Mouse (Mus musculus) retina, adult 2 months (tissue): ENCODE data around the gene Incenp.
"Not testable (repeated sequence)": the region's sequence is repeated elsewhere in the genome, so short reads cannot be mapped to it uniquely, and the experiment has no call there.

Experiments used
- DNase-seq: peaks from one replicate; pipeline ENCODE4 v3.0.0-alpha.2; 2012; ENCODE audit warnings: low read depth, low spot score

The Incenp gene

GRCm38 (mm10) chr19:9899072-9899779, at the start of gene Incenp:
TSS of gene Incenp (minus strand) at chr19:9899551.
- DNase-seq: peak; percentile 89

- no peak for DNase-seq
These were observed 47.6 kb upstream of the Incenp start for GRCm38 (mm10) chr19:9946986-9947385.

GRCm38 (mm10) chr19:9945800-9946564, 46.6 kb upstream of the Incenp start:
- DNase-seq: no peak

DNA sequence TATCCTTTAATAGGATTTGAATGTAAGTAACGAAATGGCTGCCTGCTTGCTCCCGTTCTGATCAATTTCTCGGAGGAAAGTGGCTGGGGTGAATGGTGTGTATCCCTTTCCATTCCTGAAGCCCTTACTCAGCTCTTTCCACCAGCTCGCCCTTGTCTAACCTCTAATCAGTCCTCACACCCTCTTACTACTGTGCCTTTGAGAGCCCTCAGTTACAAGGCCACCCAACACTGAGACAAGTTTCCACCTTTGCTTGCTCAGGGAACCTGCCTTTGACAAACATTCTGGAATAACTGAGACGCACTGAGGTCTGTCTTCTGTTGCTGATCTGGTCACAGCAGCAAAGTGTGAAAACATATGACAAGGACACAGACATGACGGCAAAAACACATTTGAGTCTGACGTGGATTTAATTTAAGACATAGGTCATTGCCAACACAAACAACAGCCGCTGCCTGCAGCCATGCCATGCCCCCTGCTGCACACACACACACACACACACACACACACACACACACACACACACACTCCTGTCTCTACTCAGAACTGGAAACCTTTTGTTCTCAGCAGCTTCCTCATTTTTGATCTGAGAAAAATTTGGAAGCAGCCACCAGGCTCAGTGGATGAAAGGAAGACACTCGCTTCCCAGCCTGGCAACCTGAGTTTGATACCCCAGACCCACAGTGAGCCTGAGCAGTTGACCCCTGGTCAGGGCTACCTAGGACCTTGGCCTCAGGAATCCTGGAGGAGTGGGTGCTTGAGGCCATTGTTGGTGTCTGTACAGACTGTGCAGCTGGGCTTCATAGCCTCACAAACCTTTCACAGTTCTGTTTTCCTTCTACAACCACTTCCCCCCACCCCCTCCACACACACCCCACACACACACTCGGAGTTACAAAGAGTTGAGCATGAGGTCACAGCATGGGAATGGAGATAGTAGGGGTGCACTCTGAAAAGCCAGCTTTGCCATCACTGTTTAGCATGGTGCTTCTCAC, 43.5 kb upstream of the Incenp start:
- DNase-seq: no peak

DNA sequence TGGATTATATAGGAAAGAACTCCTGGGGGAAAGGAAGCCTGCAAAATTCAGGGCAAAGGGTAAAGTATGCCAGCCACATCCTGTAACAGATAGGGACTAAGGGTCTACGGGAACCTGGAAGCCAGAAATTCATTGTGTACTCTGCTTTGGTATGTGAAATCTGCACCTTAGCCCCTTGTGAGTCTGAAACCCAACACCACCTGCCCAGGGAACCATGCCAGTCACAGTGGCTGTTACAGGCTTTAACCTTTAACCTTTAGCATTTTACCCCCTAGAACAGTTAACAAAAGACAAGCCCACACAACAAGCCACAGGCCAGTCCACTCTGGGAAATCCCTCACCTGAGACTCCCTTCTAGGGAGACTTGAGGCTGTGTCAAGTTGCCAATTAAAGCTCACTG, 42.5 kb upstream of the Incenp start:
- no peak for DNase-seq

GRCm38 (mm10) chr19:9940903-9941302, 41.6 kb upstream of the Incenp start:
- no peak for DNase-seq

DNA sequence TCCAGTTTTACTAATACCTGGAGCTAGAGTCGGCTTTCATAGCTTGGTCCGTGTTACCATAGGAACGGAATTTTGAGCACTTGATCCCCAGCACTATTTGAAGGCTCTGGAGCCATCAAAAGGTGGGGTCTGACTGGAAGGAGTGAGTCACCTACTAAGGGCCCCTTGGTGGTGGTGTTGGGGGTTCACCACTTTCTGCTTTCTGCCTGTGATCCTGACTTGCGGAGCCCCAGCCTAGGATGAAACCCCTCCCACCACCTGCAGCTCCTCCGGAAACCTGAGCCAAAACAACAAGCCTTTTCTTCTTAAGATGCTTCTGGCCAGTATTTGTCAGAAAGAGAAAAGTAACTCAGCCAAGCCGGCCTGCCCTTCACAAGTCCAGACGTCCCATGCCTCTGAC, 40.5 kb upstream of the Incenp start:
- no peak for DNase-seq

GRCm38 (mm10) chr19:9938824-9939303, 39.5 kb upstream of the Incenp start:
- no peak for DNase-seq

- DNase-seq: no peak
These were observed 38.9 kb upstream of the Incenp start for GRCm38 (mm10) chr19:9938156-9938823.

DNA sequence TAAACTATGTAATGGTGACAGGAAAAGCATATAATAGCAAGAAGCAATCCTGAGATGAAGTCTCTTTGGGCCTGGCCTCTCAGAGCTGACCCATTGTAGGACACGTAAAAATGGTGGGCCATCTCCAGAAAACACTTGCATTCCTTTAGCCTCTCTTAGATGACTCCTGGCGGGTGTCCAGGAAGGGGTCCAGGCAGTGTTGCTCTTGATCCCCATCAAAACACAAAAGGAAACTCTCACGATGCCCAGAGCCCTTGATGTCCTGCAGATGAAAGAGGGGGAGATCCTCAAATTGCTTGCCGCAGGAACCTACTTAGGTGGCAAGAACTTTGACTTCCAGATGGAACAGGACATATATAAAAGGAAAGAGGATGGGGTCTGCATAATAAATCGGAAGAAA, 38.1 kb upstream of the Incenp start:
- DNase-seq: no peak

GRCm38 (mm10) chr19:9936579-9936978, 37.2 kb upstream of the Incenp start:
- DNase-seq: no peak

GRCm38 (mm10) chr19:9933908-9934307, 34.6 kb upstream of the Incenp start:
- no peak for DNase-seq

GRCm38 (mm10) chr19:9931167-9931607, 31.8 kb upstream of the Incenp start:
- not testable (repeated sequence) for DNase-seq

DNA sequence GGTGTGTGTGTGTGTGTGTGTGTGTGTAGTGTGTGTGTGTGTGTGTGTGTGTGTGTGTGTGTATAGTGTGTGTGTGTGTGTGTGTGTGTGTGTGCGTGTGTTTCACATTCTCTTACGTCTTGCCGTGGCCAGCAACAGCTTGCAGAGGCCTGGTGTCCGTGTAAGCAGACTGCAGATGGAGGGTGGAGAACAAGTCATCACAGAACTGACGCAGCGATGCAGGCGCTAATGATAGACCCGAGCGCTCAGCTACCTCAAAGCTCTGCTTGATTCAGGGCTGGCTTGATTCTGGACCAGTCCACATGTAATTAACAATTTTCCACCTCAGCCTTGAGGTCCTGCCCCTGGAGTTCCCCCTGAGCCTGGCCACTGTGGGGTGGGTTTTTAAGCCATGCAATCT, 28.7 kb upstream of the Incenp start:
- DNase-seq: no peak

DNA sequence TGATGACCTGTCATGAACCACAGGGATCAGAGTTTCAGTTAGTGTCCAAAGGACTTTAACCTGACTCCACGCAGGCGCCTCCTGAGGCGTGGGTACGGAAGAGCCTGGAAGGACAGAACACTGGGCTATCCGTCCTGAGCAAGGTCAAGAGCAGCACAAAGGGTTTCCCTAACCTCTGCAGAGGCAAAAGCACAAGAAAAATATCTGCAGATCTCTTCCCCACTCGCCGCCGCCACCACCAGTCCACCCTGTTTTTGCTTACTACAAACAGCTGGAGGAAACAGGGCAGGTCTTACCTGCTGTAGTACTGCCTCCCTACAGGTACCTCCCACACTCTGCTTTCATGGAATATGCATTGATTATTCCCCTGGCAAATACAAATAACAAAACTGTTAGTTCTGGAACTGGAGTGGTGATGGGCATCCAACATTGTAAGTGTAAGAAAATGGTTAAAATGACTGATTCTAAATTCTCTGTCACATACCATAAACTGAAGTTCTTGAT, 25.5 kb upstream of the Incenp start:
- DNase-seq: no peak

GRCm38 (mm10) chr19:9924034-9924768, 24.9 kb upstream of the Incenp start:
- no peak for DNase-seq

- no peak for DNase-seq
These were observed 23.7 kb upstream of the Incenp start for GRCm38 (mm10) chr19:9923048-9923447.

DNA sequence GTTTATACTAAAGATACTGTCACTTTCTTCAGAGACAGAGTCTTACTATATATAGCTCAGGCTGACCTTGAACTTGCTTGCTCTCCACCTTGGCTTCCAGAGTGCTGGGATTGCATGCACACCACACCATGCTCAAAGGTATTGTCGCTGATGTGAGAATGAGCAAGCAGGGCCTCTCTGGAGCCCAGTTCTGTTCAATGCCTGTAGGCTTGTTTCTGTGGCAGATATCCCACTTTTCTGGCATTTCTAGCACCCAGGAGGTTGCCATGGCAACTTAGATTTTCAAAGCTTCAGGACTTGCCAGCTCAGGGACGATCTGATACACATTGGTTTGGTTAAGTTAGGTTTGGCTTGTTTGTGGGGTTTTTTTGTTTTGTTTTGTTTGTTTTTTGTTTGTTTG, 22.9 kb upstream of the Incenp start:
- no peak for DNase-seq

DNA sequence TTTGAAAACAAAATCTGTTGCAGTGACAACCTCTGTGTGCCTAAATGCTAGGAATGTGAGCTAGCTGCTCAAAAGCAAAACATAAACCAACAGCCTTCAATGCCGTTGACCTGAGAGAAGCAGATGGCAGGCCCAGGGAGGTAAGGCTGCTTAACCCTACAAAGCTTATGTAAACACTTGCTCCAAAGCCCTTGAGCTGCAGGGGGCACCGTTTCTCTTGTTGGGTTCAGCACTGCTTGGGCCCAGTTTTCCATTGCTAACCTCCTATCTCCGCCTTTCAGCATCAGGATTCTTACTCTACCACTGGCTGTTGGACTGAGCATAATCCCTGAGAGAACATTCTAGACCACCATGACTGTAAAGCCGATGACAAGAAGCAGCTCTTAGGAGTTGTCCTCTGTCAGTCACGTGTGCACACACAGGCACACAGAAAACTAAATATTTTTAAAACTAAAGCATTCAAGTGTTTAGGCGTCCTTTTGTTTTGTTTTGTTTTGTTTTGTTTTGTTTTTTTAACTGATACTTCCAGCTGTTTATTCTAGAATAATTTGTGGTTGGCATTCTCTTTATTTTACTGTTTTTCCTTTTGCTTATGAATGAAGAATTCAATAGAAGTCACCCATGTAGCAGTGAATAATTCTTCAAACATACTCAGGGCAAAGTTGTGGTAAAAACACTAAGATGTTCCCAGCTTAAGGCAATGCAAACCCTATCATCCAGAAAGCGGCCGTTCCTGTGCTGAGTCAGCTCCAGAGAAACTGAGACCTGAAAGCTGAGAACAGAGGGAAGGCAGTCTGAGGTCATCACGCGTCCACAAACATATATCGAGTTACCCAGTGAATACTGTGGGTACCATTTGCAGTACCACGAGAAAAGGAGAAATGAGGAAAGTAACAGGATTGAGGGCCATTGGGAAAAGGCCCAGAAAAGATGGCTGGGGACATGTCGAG, 21.8 kb upstream of the Incenp start:
- no peak for DNase-seq
